Mouse (Mus musculus) liver (tissue): ENCODE results near the gene Pkp4.
A peak's percentile ranks its signal among the peaks of the same experiment; 100 is the strongest.
"Not testable (repeated sequence)": the region's sequence is repeated elsewhere in the genome, so short reads cannot be mapped to it uniquely, and the experiment has no call there.

Source experiments
- DNase-seq: peaks from one replicate; pipeline ENCODE4 v3.0.0-alpha.2; 2020; ENCODE audit warnings: mixed read lengths

The Pkp4 gene

DNA sequence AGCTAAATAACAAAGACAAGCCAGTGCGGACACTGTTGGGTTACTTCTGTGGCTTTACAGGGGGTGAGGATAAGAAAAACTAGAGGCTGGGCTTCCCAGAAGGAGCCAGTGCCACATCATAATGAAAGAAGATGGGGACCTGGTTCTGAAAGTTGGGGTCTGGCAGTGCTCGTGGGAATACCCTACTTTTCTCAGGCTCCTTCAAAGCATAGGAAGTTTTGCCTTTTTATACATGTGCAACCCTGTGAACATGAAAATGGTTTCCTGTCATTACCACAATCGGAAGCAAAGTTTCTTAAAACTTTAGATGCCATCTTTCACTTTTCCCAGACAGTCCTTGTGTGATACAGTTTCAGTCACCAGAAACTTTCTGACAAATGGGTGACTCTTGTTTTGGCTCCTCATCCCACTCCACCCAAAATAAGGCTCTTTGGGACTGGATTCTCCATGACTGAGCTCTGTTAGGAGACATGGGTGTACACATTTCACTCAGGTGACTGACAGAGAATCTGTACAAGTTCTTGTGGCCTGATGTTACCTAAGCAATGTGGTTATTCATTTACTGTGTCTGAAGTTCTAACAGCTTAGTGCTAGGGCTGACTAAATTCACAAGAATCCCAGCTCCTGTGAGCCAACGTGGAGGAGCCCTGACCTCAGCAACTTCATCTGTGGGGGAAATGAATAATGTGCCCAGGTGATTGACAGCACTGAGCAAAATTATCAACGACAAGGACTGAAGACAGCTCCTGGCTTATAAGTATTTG, 179.3 kb downstream of the Pkp4 start:
- no peak for DNase-seq

DNA sequence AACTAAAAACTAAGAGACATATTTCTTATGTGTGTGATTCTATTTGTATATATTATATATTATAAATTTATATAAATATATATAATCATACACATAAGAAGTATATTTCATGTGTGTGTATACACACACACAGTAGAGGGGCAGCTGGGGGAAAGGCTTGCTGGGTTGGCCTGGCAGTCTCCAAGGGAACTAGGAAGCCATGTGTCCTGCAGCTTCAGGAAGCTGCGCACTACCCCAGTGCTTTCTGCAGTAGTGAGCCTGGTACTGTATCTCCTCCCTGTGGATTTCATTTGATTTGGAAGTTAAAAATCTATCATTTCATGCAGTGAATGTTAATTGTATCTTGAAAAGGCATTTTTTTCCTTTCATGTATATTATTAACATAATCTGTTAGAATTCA, 180.2 kb downstream of the Pkp4 start:
- no peak for DNase-seq

DNA sequence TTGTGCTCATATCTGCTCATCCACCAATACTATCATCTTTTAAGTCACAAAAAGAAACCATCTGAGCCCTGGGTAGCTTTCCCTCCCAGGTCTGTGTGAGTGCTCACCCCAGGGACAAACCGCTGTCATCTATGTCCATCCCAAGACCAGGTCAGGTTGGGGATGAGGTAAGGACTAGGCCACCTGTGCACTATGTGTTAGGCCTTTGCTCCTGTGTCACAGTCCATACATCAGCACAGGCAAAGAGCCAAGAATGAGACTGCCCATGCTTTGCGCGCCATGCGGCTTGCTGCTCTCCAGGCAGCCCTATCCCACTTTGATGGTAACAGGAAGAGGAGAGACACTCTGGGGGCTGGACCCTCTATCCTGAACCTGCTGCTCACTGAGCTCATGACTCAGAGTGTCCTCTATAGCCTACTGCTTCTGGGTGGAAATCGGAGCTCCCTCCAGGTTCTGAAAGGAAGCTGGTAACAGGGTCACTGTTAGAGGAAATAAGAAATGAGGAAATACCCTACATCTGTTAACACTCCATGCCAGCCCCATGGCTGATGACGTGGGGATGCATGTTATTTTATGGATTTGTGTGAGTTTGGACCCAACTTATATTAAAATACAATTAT, 182.1 kb downstream of the Pkp4 start:
- DNase-seq, result no peak

GRCm38 (mm10) chr2:59343834-59344233, 183.2 kb downstream of the Pkp4 start:
- DNase-seq, result no peak

DNA sequence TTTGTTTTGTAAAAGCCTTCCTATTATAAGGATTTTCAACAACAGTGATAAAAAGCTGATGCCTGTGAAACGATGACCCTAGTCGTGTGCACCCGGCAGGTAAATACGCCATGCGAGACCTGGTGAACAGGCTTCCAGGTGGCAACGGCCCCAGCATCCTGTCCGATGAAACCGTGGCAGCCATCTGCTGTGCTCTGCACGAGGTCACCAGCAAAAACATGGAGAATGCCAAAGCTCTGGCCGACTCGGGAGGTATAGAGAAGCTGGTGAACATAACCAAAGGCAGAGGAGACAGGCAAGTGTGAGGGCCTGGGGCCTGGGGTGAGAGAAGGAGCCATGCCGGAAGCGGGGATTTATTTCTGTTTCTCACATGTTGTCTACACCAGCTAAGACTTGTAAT, 184.0 kb downstream of the Pkp4 start:
- no peak for DNase-seq

- no peak for DNase-seq
Measured at GRCm38 (mm10) chr2:59345141-59345839, 184.6 kb downstream of the Pkp4 start.

DNA sequence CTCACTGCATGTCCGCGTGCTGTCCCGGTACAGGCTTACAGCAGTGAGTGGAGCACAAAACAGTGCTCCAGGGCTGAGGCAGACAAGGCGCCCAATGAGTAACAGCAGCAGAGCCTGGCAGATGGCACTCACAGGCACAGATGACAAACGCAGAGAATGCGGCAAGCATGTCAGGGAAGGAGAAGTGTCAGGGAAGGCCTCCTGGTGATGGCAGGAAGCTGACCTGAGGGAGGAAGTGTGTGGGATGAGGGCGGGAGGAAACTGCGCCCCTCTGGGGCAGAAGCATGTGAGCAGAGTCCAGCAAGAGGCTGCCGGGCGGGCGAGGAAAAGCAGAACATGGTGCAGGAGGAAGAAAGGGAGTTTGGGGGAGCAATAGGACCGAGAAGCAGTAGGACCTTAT, 185.8 kb downstream of the Pkp4 start:
- peak; percentile 40 for DNase-seq

- DNase-seq, result no peak
Measured at GRCm38 (mm10) chr2:59348585-59348984, 187.9 kb downstream of the Pkp4 start.

DNA sequence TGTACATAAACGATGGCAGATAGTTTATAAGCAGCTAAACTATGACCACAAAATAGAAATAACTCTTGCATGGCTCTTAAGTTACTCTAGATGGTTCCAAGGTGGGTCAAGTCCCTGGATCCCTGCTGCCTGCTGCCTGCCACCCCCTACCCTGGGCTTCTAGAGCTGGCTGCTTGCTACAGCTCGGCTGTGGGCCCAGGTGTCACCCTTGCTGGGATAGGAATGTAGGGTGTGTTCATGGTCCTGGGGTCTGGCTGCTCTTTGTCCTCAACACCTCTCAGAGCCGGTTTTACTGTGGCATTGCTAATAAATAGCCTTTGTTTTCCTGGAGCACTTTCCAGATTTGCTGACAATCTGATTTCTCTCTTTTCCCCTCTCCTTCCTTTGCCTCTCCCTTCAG, 189.4 kb downstream of the Pkp4 start:
- no peak for DNase-seq

DNA sequence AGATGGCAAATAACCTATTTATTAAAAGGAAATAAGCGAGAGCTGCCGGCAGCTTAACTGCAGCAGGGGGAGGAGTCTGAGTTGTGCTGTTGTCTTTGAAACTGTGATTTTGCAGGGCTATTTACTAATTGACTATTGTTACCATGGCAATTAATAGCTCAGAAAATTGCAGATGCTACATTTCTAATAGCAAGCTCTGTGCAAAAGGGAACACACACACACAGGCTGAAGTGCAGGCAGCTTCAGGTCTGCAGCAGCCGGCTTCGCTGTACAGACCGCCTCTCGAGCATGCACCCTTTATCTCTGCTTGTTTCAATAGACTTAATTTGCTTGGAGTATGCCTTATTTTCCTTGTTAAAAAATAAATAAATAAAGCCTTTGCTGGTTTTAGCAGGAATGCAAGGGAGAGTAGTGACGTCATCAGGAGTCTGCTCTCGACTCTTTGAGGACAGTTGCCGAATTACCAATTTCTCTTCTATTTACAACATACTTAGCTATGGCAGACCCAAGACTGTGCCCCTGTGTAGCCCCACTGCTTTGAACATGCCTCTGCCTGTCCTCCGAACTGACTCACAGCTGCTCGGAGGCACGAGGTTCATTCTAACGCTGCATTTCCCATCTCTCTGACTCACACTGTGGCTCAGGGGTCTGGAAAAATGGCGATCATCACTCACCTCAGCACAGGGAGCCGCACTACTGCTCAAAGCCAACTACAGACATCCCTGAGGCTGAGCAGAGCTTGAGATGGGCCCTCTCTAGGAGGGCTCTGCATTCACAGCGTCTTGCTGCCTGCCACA, 190.9 kb downstream of the Pkp4 start:
- no peak for DNase-seq

GRCm38 (mm10) chr2:59353821-59354220, 193.2 kb downstream of the Pkp4 start:
- peak; percentile 25 for DNase-seq

DNA sequence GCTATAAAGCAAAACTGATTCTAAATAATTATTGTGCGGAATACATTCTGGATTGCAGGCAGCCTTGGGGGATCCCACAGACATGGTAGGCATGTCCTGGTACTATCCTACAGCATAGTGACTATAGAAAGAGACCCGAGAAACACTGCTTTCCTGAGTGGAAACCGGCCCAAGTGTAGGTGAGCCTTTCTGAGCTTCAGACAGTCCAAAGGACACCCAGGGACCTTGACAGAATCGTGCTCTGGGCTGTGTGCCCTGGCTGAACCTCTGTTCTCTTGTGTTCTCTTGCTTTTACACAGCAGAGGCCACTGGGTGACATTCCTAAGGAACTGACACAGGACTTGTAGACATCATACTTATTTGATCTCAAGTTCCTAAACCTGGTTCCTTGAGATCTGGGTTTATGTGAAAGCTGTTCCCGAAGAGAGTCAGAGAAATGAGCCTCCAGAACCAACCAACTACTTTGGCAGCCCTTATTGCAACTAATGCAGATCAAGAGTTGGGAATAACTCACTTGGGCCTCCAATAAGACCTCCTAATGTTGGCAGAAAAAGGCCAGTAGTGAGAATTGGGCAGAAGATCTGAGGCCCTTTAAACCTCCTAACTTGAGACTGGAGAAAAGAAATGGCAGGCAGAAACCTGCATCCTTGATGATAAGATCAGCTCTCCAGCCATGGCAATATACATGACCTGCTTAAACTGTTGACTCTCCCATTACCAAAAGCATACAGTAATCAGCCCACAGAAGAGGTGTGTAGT, 195.1 kb downstream of the Pkp4 start:
- no peak for DNase-seq

GRCm38 (mm10) chr2:59359760-59360342, 199.2 kb downstream of the Pkp4 start:
- DNase-seq, result no peak

- no peak for DNase-seq
Measured at GRCm38 (mm10) chr2:59361350-59361780, 200.7 kb downstream of the Pkp4 start.

GRCm38 (mm10) chr2:59364156-59364842, 203.6 kb downstream of the Pkp4 start:
- no peak for DNase-seq

DNA sequence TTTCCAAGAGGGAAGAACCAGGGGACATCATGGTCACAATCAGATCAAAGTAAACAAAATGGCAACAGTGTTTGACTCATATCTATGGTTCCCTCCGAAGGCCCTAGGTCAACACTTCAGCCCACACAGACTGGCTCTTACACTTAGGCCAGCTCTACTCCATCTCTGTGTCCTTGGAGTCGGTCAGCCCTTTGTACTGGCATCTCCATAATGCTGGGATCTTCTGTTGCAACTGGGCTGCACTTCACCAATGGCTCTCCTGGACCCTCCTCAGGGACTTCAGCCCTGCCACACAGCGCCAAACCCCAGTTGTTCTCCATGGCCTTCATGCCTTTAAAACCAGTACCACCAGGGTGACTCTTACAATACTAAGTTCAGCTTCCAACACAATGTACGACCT, 206.5 kb downstream of the Pkp4 start:
- no peak for DNase-seq

DNA sequence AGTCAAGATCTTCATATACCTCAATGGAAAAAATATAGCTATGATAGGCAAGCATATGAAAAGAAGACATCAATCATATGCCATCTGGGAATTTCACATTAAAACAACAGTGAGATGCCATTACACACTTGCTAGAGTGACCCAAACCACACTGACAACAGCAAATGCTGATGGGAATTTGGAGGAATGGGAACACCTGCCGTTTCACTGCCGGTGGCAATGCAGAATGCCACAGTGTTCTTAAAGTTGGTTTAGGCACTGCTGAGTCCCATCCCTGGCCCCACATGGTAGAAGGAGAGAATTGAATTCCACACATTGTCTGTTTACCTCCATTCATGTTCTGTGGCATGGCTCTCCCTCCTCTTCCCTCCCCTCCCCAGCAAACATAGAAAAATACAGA, 212.5 kb downstream of the Pkp4 start:
- no peak for DNase-seq

DNA sequence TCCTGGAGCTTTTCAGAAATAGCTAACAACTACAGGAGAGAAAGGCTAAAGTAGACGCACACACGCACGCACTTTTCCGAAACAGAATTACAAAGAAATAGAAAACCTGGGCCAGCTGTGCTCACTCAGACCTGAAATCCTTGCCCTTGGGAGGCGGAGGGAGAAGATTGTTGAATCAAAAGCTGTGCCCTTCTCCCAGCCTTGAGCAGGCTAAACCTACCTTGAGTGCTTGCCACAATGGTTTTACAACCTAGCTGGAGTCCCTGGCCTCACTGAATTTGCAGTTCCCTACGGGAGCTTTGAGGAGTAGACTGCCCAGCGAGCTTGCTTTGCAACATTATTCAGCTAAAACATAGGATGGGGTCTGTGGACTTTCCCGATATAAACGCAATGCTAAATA, 217.4 kb downstream of the Pkp4 start:
- DNase-seq, result no peak

DNA sequence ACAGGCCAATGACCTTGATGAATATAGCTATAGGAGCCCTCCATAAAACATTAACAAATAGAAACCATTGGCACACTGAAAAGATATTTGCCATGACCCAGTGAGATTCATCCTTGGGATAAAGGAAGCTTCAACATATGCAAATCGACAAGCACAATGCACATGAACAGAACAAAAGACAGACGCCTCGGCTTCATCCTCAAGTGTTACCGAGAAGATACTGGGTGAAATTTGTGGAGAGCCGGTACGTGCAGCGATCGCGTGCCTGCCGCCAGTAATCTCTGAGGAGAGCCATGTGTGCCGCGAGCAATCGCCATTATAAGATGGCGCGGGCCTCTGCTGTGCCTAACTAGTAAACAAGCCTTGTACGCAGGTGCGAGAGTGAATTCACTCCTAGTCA, 218.2 kb downstream of the Pkp4 start:
- DNase-seq, result not testable (repeated sequence)

- no peak for DNase-seq
Measured at GRCm38 (mm10) chr2:59383231-59383630, 222.6 kb downstream of the Pkp4 start.
